ENCODE assay signal across 8 mouse cellular contexts in the genomic region with DNA sequence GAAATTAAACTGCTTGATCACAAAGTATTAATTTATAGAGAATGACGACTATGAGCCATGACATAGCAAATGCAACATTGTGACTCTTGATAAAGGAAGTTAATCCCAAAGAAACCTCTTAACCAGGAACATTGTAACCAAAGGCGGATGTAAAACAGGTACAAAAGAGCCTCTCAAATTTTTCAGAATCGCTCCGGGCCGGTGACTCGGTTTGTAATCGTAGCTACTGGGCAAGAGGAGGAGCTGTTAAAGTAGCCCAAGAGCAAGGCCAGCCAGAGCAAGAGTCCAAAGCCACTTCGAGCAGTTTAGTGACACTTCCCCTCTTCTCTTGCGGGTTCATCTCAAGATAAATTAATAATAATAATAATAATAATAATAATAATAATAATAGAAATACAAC. TPM values are rescaled to one million over a fixed set of nuclear protein-coding genes. Genes with fewer than 3 reads are reported as not detected.
DNase-seq lines count a peak whose midpoint lies in the region; ATAC-seq and TF ChIP-seq lines count a peak whose summit lies in the region.

No protein-coding gene starts in this region.

- no peaks in the 10 kb centered on the region for H3K9me3 ChIP-seq in heart, embryonic 11.5 days (replicated peaks; ENCODE audit: control insufficient read depth, low read length)
- no peaks in the 10 kb centered on the region for H3K9me3 ChIP-seq in heart, postnatal 0 days (replicated peaks; ENCODE audit: control insufficient read depth, low read length)
- no peaks in the 10 kb centered on the region for H3K9me3 ChIP-seq in neural tube, embryonic 12.5 days

- intact Hi-C loops in heart, postnatal 36 days (cut with DNase I), result loop anchor here (1.0 to 10.0 kb wide), 5 partner anchors 82 to 595 kb away; partner anchors contain the start of genes Ift80, Nmd3, Ppm1l and Smc4

- H3K79me2 ChIP-seq in liver, adult 2 months (ENCODE audit: control insufficient read depth, insufficient read depth, low read length), result peaks cover 2% of the 10 kb centered on the region; the same call in 1 of the 2 replicates

- H3K4me3 ChIP-seq in heart, embryonic 11.5 days (ENCODE audit: low read depth, low read length), result peak overlapping the region; percentile 88
- H3K4me3 ChIP-seq in heart, postnatal 0 days (ENCODE audit: low read depth, low read length), result peak overlapping the region; percentile 87
- H3K4me3 ChIP-seq in liver, adult 2 months (ENCODE audit: insufficient read depth, low read depth, low read length), result peak overlapping the region; percentile 97; the same call in 1 of the 2 replicates
- peak overlapping the region; percentile 96 for H3K4me3 ChIP-seq in neural tube, embryonic 12.5 days

- no peak for DNase-seq in heart, postnatal 36 days
- peak; percentile 7 for DNase-seq in R1 (ENCODE audit: low read depth, low spot score)
- no peak for DNase-seq in heart, postnatal 0 days (ENCODE audit: low spot score)
- DNase-seq in liver, adult 2 months (ENCODE audit: extremely low read depth, low read depth, low spot score), result peak; percentile 63
- no peak for DNase-seq in left cerebral cortex, adult 18-20 months (ENCODE audit: low spot score in 2 of 2)
- DNase-seq in cerebellum, adult 9-10 months, result no peak

- no peak for TF ChIP-seq POLR2A in liver, adult 2 months (IDR thresholded peaks at IDR 0.05; ENCODE audit: extremely low read depth, insufficient read depth, low read length)

- peak overlapping the region; percentile 96 for H3K9ac ChIP-seq in heart, embryonic 11.5 days (ENCODE audit: low read depth, low read length)
- peak overlapping the region; percentile 90 for H3K9ac ChIP-seq in heart, postnatal 0 days (replicated peaks; ENCODE audit: low read depth, low read length)
- no peak overlapping the region for H3K9ac ChIP-seq in liver, adult 2 months (ENCODE audit: low read depth, low read length)
- peak overlapping the region; percentile 44 for H3K9ac ChIP-seq in neural tube, embryonic 12.5 days

- ATAC-seq in heart, embryonic 11.5 days (replicated peaks; ENCODE audit: insufficient number of reproducible peaks, low FRiP score, low TSS enrichment), result no peak
- ATAC-seq in heart, postnatal 0 days (ENCODE audit: insufficient read depth, low read depth), result no peak
- no peak for ATAC-seq in neural tube, embryonic 12.5 days (ENCODE audit: low FRiP score, low read depth)

- peaks cover 8% of the 10 kb centered on the region for H3K4me1 ChIP-seq in heart, embryonic 11.5 days (ENCODE audit: control insufficient read depth, insufficient read depth, low read length)
- H3K4me1 ChIP-seq in heart, postnatal 0 days (ENCODE audit: control insufficient read depth, insufficient read depth), result peaks cover 7% of the 10 kb centered on the region; the same call in 1 of the 2 replicates
- peaks cover 7% of the 10 kb centered on the region; the same call in 1 of the 2 replicates for H3K4me1 ChIP-seq in liver, adult 2 months (ENCODE audit: control insufficient read depth, insufficient read depth, low read length)
- H3K4me1 ChIP-seq in neural tube, embryonic 12.5 days, result peaks cover 11% of the 10 kb centered on the region; the same call in 1 of the 2 replicates

- WGBS in heart, embryonic 11.5 days (ENCODE audit: insufficient replicate concordance), result 5% methylated on average over 9 of the region's 9 CpGs
- WGBS in heart, postnatal 0 days, result 11% methylated on average over 9 of the region's 9 CpGs
- WGBS in liver, adult 2 months, result 5% methylated on average over 9 of the region's 9 CpGs
- WGBS in neural tube, embryonic 12.5 days, result 8% methylated on average over 9 of the region's 9 CpGs

- H3K27ac ChIP-seq in heart, embryonic 11.5 days (ENCODE audit: low read depth, low read length), result peak overlapping the region; percentile 70; the same call in 1 of the 2 replicates
- peak overlapping the region; percentile 94 for H3K27ac ChIP-seq in heart, postnatal 0 days (ENCODE audit: low read depth)
- H3K27ac ChIP-seq in liver, adult 2 months (replicated peaks; ENCODE audit: insufficient read depth, low read depth, low read length), result no peak overlapping the region
- H3K27ac ChIP-seq in neural tube, embryonic 12.5 days, result no peak overlapping the region

- TF ChIP-seq EP300 in heart, postnatal 0 days (IDR thresholded peaks at IDR 0.05; ENCODE audit: low read depth), result no peak

- peak overlapping the region; percentile 81 for H3K4me2 ChIP-seq in heart, embryonic 11.5 days
- H3K4me2 ChIP-seq in heart, postnatal 0 days (ENCODE audit: low read depth, low read length), result peak overlapping the region; percentile 67
- H3K4me2 ChIP-seq in neural tube, embryonic 12.5 days (replicated peaks), result peak overlapping the region; percentile 69

- no peaks in the 10 kb centered on the region for H3K36me3 ChIP-seq in heart, embryonic 11.5 days (ENCODE audit: control insufficient read depth, insufficient read depth, low read length)
- no peaks in the 10 kb centered on the region for H3K36me3 ChIP-seq in heart, postnatal 0 days (replicated peaks; ENCODE audit: control insufficient read depth, insufficient read depth, low read length)
- H3K36me3 ChIP-seq in liver, adult 2 months (ENCODE audit: control insufficient read depth, insufficient read depth, low read length), result no peaks in the 10 kb centered on the region
- no peaks in the 10 kb centered on the region for H3K36me3 ChIP-seq in neural tube, embryonic 12.5 days

- TF ChIP-seq CTCF in heart, postnatal 0 days (IDR thresholded peaks at IDR 0.05; ENCODE audit: low read depth), result no peak
- TF ChIP-seq CTCF in liver, adult 2 months (IDR thresholded peaks at IDR 0.05; ENCODE audit: low read depth, low read length), result no peak

- H3K27me3 ChIP-seq in heart, embryonic 11.5 days (ENCODE audit: control insufficient read depth, insufficient read depth, low read length), result no peaks in the 10 kb centered on the region
- H3K27me3 ChIP-seq in heart, postnatal 0 days (ENCODE audit: control insufficient read depth, insufficient read depth, low read length), result no peaks in the 10 kb centered on the region
- H3K27me3 ChIP-seq in liver, adult 2 months (ENCODE audit: control insufficient read depth, insufficient read depth, low read length), result no peaks in the 10 kb centered on the region
- H3K27me3 ChIP-seq in neural tube, embryonic 12.5 days (replicated peaks), result no peaks in the 10 kb centered on the region

RNA-seq across cellular contexts. Expression of gene Kpna4, which starts 0.8 kb away (rescaled TPM):
- polyA plus RNA-seq in heart, embryonic 11.5 days (2014; fragmentation: Nextera tagmentation; extraction: Ambion mirVana), result 27.3 and 30.9 TPM in 2 replicates
- 10 to 100 TPM; 86.3 to 95.6 TPM for total RNA-seq in heart, postnatal 36 days (2021)
- 31.3 and 33.5 TPM in 2 replicates for total RNA-seq in heart, postnatal 0 days (2014; rRNA removed; ENCODE audit: low replicate concordance)
- polyA plus RNA-seq in heart, postnatal 0 days (2015; fragmentation: Nextera tagmentation; extraction: Ambion mirVana), result 18.6 and 20.7 TPM in 2 replicates
- total RNA-seq in liver, adult 2 months (2014; rRNA removed), result 10.7 TPM in 2 replicates
- 5.3 and 5.9 TPM in 2 replicates for polyA plus RNA-seq in liver, adult 2 months (2012; rRNA removed)
- 48.7 and 53.5 TPM in 2 replicates for polyA plus RNA-seq in neural tube, embryonic 12.5 days (2016; fragmentation: Nextera tagmentation; extraction: Ambion mirVana)
- 10 to 100 TPM; 65.7 to 71.1 TPM for total RNA-seq in left cerebral cortex, adult 18-20 months (2021)

Comparison
In these comparisons a context has a peak if more than half of its experiments do, and no peak if none do; other contexts are left out.
1. H3K27ac ChIP-seq: peak in heart, embryonic 11.5 days (single experiment) and heart, postnatal 0 days (single experiment); none in liver, adult 2 months (single experiment) and neural tube, embryonic 12.5 days (single experiment).
2. DNase-seq: peak in R1 (single experiment) and liver, adult 2 months (single experiment); none in heart, postnatal 36 days (0 of 2), heart, postnatal 0 days (single experiment), left cerebral cortex, adult 18-20 months (0 of 2) and cerebellum, adult 9-10 months (single experiment).
3. Peak in every context shown above with its lines, with median percentiles within 50 percentile points of each other: H3K4me2 ChIP-seq and H3K4me3 ChIP-seq.